Mouse (Mus musculus): ENCODE results near the gene Mad2l1bp.

Mad2l1bp gene

GRCm38 (mm10) chr17:46108286-46108685, 45.1 kb downstream of the Mad2l1bp start:
- DNase-seq (ENCODE audit: low read depth), result no peak

GRCm38 (mm10) chr17:46104487-46104886, 48.9 kb downstream of the Mad2l1bp start:
- no peak for DNase-seq (ENCODE audit: low read depth)

- DNase-seq (ENCODE audit: low read depth), result no peak
These were observed 50.7 kb downstream of the Mad2l1bp start for GRCm38 (mm10) chr17:46102608-46103159.

- DNase-seq (ENCODE audit: low read depth), result no peak
These were observed 51.4 kb downstream of the Mad2l1bp start for GRCm38 (mm10) chr17:46101906-46102305.

DNA sequence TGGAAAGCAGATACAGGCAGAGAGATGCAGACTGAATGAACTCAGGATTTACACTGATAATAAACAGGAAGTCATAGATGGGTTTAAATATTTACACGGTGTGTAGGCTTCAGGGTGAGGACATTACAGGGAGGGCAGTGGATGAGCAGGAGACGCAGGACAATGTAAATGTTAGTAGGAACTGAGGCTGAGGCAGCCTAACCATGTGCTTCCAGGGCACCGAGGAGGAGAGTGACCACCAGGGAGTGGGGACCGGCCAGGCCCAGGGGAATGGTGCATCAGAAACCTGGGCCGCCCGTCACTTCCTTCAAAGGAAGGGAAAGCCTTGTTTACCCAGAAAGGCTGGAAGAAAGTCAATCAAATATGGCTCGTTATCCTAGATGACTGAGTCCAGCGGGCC, 54.8 kb downstream of the Mad2l1bp start:
- no peak for DNase-seq (ENCODE audit: low read depth)

Measured in naive thymus-derived CD4-positive, alpha-beta T cell, adult 2 months (primary cell).